Mouse (Mus musculus) CH12.LX (cell line): ENCODE measurements around the gene Gm16253. TPM values are rescaled to one million over a fixed set of nuclear protein-coding genes. Genes with fewer than 3 reads are reported as not detected.
A peak's percentile ranks its signal among the peaks of the same experiment; 100 is the strongest.

Source experiments
- DNase-seq: peaks from one replicate; pipeline ENCODE4 v3.0.0-alpha.2; 2013; ENCODE audit errors: extremely low read depth
- H3K27ac ChIP-seq: 2 replicates; pipeline ENCODE4 v1.5.1; 2012; ENCODE audit warnings: low read depth, mild to moderate bottlenecking, control low read depth, moderate library complexity; ENCODE audit not compliant: insufficient read depth
- H3K27me3 ChIP-seq: replicated peaks from 2 replicates; pipeline ENCODE3; 2012; ENCODE audit warnings: inconsistent platforms
- H3K36me3 ChIP-seq, 2 experiments: replicated peaks in 1 of 2; 2 replicates each; pipeline versions ENCODE3 to v1.6.1; 2012; ENCODE audit warnings: inconsistent platforms in 1 of 2, low read length in 1 of 2, mild to moderate bottlenecking in 1 of 2, mixed read lengths in 1 of 2, moderate library complexity in 1 of 2; ENCODE audit not compliant: control insufficient read depth in 1 of 2, insufficient read depth in 1 of 2
- H3K4me1 ChIP-seq, 2 experiments: 2 replicates each; pipeline ENCODE4 v1.6.1; 2012; ENCODE audit warnings: inconsistent platforms in 1 of 2, moderate library complexity in 1 of 2; ENCODE audit not compliant: insufficient read depth in 2 of 2, control insufficient read depth in 1 of 2
- H3K4me2 ChIP-seq: 2 replicates; pipeline ENCODE4 v1.6.1; 2012; ENCODE audit warnings: low read depth, mild to moderate bottlenecking, control low read depth; ENCODE audit not compliant: poor library complexity, insufficient read depth, severe bottlenecking
- H3K4me3 ChIP-seq, 3 experiments: fragments of 150-350 bp in 1 of 3; sonication (generic) in 1 of 3; replicated peaks in 1 of 3; 2 replicates each; pipeline versions ENCODE3 to v1.5.1; 2011 to 2012; ENCODE audit warnings: low read depth in 2 of 3, low read length in 2 of 3, mild to moderate bottlenecking in 2 of 3, moderate library complexity in 2 of 3, control low read depth in 1 of 3, improper control_type of control experiment in 1 of 3, inconsistent platforms in 1 of 3, mixed read lengths in 1 of 3; ENCODE audit not compliant: poor library complexity in 1 of 3
- H3K79me2 ChIP-seq: replicated peaks from 2 replicates; pipeline ENCODE4 v1.6.1; 2012; ENCODE audit warnings: mild to moderate bottlenecking, moderate library complexity; ENCODE audit not compliant: control insufficient read depth, poor library complexity, insufficient read depth, severe bottlenecking; ENCODE audit errors: extremely low read depth
- H3K9ac ChIP-seq: 2 replicates; pipeline ENCODE4 v1.6.1; 2012; ENCODE audit warnings: low read depth, mild to moderate bottlenecking, control low read depth, moderate library complexity; ENCODE audit not compliant: insufficient read depth
- H3K9me3 ChIP-seq: replicated peaks from 2 replicates; pipeline ENCODE3; 2012; ENCODE audit warnings: low read length, inconsistent platforms, mixed read lengths
- BHLHE40 ChIP-seq: IDR thresholded peaks from 2 replicates; pipeline ENCODE4 v1.6.1; 2011; ENCODE audit warnings: mild to moderate bottlenecking, low read depth, low read length, improper control_type of control experiment
- CHD2 ChIP-seq: IDR thresholded peaks from 2 replicates; pipeline ENCODE4 v1.6.1; 2011; ENCODE audit warnings: low read length, improper control_type of control experiment
- CTCF ChIP-seq, 2 experiments: IDR thresholded peaks in 1 of 2; conservative IDR thresholded peaks in 1 of 2; 2 replicates each; pipeline ENCODE4 v1.5.1; 2011 to 2012; ENCODE audit warnings: low read depth in 2 of 2, low read length in 2 of 2, improper control_type of control experiment in 1 of 2, inconsistent platforms in 1 of 2, mild to moderate bottlenecking in 1 of 2, moderate library complexity in 1 of 2
- E2F4 ChIP-seq: IDR thresholded peaks from 2 replicates; pipeline ENCODE4 v1.6.1; 2011; ENCODE audit warnings: low read depth, low read length, improper control_type of control experiment; ENCODE audit not compliant: insufficient replicate concordance
- ELF1 ChIP-seq: IDR thresholded peaks from 2 replicates; pipeline ENCODE4 v1.6.1; 2014; ENCODE audit warnings: low read depth, mild to moderate bottlenecking, inconsistent platforms, low read length, improper control_type of control experiment
- ETS1 ChIP-seq: conservative IDR thresholded peaks from 2 replicates; pipeline ENCODE4 v1.6.1; 2012; ENCODE audit warnings: low read depth, mild to moderate bottlenecking, inconsistent platforms, low read length, improper control_type of control experiment, moderate library complexity
- GABPA ChIP-seq: IDR thresholded peaks from 2 replicates; pipeline ENCODE4 v1.6.1; 2012; ENCODE audit warnings: low read depth, low read length, improper control_type of control experiment, inconsistent platforms; ENCODE audit not compliant: insufficient replicate concordance
- HCFC1 ChIP-seq: IDR thresholded peaks from 2 replicates; pipeline ENCODE4 v1.6.1; 2012; ENCODE audit warnings: low read depth, mild to moderate bottlenecking, inconsistent platforms, low read length, improper control_type of control experiment
- IRF4 ChIP-seq: IDR thresholded peaks from 2 replicates; pipeline ENCODE4 v1.6.1; 2014; ENCODE audit warnings: low read depth, mild to moderate bottlenecking, inconsistent platforms, low read length, improper control_type of control experiment
- JUND ChIP-seq: conservative IDR thresholded peaks from 2 replicates; pipeline ENCODE4 v1.6.1; 2011; ENCODE audit warnings: low read depth, low read length, improper control_type of control experiment
- KAT2A ChIP-seq: IDR thresholded peaks from 2 replicates; pipeline ENCODE4 v1.6.1; 2012; ENCODE audit warnings: low read length, improper control_type of control experiment, inconsistent platforms; ENCODE audit not compliant: insufficient replicate concordance
- MAX ChIP-seq: IDR thresholded peaks from 2 replicates; pipeline ENCODE4 v1.6.1; 2011; ENCODE audit warnings: low read length, improper control_type of control experiment
- MEF2A ChIP-seq: IDR thresholded peaks from 2 replicates; pipeline ENCODE4 v1.6.1; 2014; ENCODE audit warnings: low read depth, mild to moderate bottlenecking, inconsistent platforms, low read length, improper control_type of control experiment, borderline replicate concordance
- MXI1 ChIP-seq: IDR thresholded peaks from 2 replicates; pipeline ENCODE4 v1.6.1; 2011; ENCODE audit warnings: mild to moderate bottlenecking, low read depth, low read length, improper control_type of control experiment
- MYC ChIP-seq: IDR thresholded peaks from 2 replicates; pipeline ENCODE4 v1.6.1; 2011; ENCODE audit warnings: low read depth, mild to moderate bottlenecking, improper control_type of control experiment, low read length
- NELFE ChIP-seq: IDR thresholded peaks from 2 replicates; pipeline ENCODE4 v1.6.1; 2011; ENCODE audit warnings: low read depth, low read length, improper control_type of control experiment
- NRF1 ChIP-seq: IDR thresholded peaks from 2 replicates; pipeline ENCODE4 v1.6.1; 2014; ENCODE audit warnings: low read depth, mild to moderate bottlenecking, inconsistent platforms, low read length, improper control_type of control experiment, moderate library complexity
- POLR2A ChIP-seq: IDR thresholded peaks from 2 replicates; pipeline ENCODE4 v1.6.1; 2011; ENCODE audit warnings: low read depth, mild to moderate bottlenecking, improper control_type of control experiment, low read length
- POLR2AphosphoS2 ChIP-seq: IDR thresholded peaks from 2 replicates; pipeline ENCODE4 v1.6.1; 2011; ENCODE audit warnings: low read depth, low read length, improper control_type of control experiment
- SIN3A ChIP-seq: IDR thresholded peaks from 2 replicates; pipeline ENCODE4 v1.6.1; 2012; ENCODE audit warnings: low read length, improper control_type of control experiment, inconsistent platforms
- TBP ChIP-seq: conservative IDR thresholded peaks from 2 replicates; pipeline ENCODE4 v1.6.1; 2011; ENCODE audit warnings: low read depth, low read length, improper control_type of control experiment
- TCF12 ChIP-seq: IDR thresholded peaks from 2 replicates; pipeline ENCODE4 v1.6.1; 2014; ENCODE audit warnings: low read depth, mild to moderate bottlenecking, inconsistent platforms, low read length, improper control_type of control experiment
- UBTF ChIP-seq: IDR thresholded peaks from 2 replicates; pipeline ENCODE4 v1.6.1; 2012; ENCODE audit warnings: low read depth, mild to moderate bottlenecking, inconsistent platforms, low read length, improper control_type of control experiment, moderate library complexity
- ZC3H11A ChIP-seq: IDR thresholded peaks from 2 replicates; pipeline ENCODE4 v1.6.1; 2012; ENCODE audit warnings: low read depth, mild to moderate bottlenecking, inconsistent platforms, low read length, improper control_type of control experiment
- ZKSCAN1 ChIP-seq: IDR thresholded peaks from 2 replicates; pipeline ENCODE4 v1.6.1; 2012; ENCODE audit warnings: low read depth, inconsistent platforms, low read length, improper control_type of control experiment, borderline replicate concordance
- ZMIZ1 ChIP-seq: IDR thresholded peaks from 2 replicates; pipeline ENCODE4 v1.6.1; 2012; ENCODE audit warnings: low read depth, mild to moderate bottlenecking, inconsistent platforms, low read length, improper control_type of control experiment
- ZNF384 ChIP-seq: IDR thresholded peaks from 2 replicates; pipeline ENCODE4 v1.6.1; 2012; ENCODE audit warnings: low read depth, low read length, improper control_type of control experiment, inconsistent platforms
- dilution Hi-C: fragments of 300-500 bp; cut with MboI; formaldehyde crosslinking; loops from 2 replicates; pipeline ENCODE4 v1.14.3; 2020; ENCODE audit warnings: low sequenced_read_pairs; ENCODE audit not compliant: extremely low pct_unique_long_range_greater_than_20kb, extremely low pct_ligation_motif_present
- in situ Hi-C: fragments of 300-500 bp; cut with MboI; formaldehyde crosslinking; loops from 3 replicates; pipeline ENCODE4 v1.14.3; 2019; ENCODE audit warnings: low sequenced_read_pairs, low pct_ligation_motif_present, low pct_unique_long_range_greater_than_20kb, mixed read lengths
- polyA plus RNA-seq: library from polyadenylated mRNA; unstranded; fragments of >175 nt; gene quantifications from 2 replicates; pipeline ENCODE4 v1.2.1, GENCODE M21; 2012; ENCODE audit warnings: low read depth; ENCODE audit not compliant: insufficient read length
- total RNA-seq, 2 experiments: library from RNA; depleted of rRNA; stranded (reverse); fragments of 300-350 nt in 1 of 2; fragments of >200 nt in 1 of 2; gene quantifications; 2 replicates each; pipeline ENCODE4 v1.2.3; 2012 to 2014

Gm16253 gene
- total and polyA plus RNA-seq, 3 experiments, result 0.46 to 0.72 TPM; not detected in 1

DNA sequence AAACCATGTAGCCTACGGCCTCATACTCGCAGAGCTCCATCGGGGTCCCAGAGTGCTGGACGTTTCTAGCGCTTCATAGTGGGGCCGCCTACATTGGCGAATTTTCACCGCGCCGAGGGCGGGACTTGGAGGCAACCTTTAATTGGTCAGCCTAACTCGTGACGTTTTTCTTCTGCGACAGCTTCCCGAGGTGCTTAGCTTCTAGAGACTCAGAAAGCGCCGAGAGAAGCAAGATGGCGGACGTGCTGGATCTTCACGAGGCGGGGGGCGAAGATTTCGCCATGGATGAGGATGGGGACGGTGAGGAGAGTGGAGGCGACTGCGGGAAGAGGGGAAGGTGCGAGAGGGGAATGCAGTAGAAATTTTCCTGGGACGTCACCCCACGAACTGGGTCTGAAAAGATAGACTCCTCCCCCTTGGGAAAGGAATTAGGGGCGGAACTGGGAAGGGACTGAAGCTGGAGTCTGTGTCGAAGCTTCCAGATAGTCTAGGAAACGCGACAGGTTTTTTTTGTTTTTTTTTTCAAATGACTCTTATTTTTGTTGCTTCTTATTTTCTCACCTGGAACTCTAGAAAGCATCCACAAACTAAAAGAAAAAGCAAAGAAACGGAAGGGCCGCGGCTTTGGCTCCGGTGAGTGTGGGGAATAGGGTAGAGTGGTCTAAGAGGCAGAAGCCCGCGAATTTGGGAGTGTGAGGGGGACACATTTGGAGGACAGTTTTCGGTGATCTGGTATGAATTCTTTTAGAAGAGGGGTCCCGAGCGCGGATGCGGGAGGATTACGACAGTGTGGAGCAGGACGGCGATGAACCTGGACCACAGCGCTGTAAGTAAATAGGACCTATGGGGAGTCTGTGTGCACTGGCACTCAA, 53.2 kb downstream of the Gm16253 start, which contains the start of gene Rbm8a:
Gene Rbm8a, plus strand, starts transcription at position 205 of the 872 bp plus-strand sequence.
- Histone ChIP-seq H3K9ac (peak within 1 kb of the TSS; percentile 92), H3K4me3 (peak within 1 kb of the TSS; percentile 77 to 88 (median 78)), H3K79me2 (peaks cover 16% of the 10 kb centered on the region), H3K27ac (peak within 1 kb of the TSS; percentile 29; the same call in 1 of the 2 replicates), H3K4me2 (peak within 1 kb of the TSS; percentile 98), H3K9me3 (no peaks in the 10 kb centered on the region), H3K27me3 (no peaks in the 10 kb centered on the region), H3K4me1 (peaks cover 0 to 26% of the 10 kb centered on the region in 2 experiments; a peak in 2 of 4 replicates), H3K36me3 (peaks cover 15 to 36% of the 10 kb centered on the region in 2 experiments)
- dilution Hi-C loops (no loop called here), in situ Hi-C loops (loop anchor here (5.0 kb wide), 1 partner anchor 38 kb away; the partner anchor contains the start of gene Polr3gl)
- peak; percentile 78; the same call in 1 of the 2 replicates for TF ChIP-seq MEF2A
- no peak for TF ChIP-seq UBTF
- peak; percentile 91; the same call in 1 of the 2 replicates for TF ChIP-seq E2F4
- TF ChIP-seq MAX, result peak; percentile 65
- peak; percentile 94 for TF ChIP-seq NELFE
- peak; percentile 94 for TF ChIP-seq SIN3A
- peak; percentile 93 for TF ChIP-seq HCFC1
- TF ChIP-seq ZNF384, result no peak
- peak; percentile 82 for TF ChIP-seq MXI1
- peak; percentile 58; the same call in 1 of the 2 replicates for TF ChIP-seq IRF4
- TF ChIP-seq CHD2, result peak; percentile 85
- TF ChIP-seq ELF1, result peak; percentile 67
- peak; percentile 87 for TF ChIP-seq MYC
- peak; percentile 90 for TF ChIP-seq ZMIZ1
- no peak for TF ChIP-seq JUND
- no peak for TF ChIP-seq ZC3H11A
- TF ChIP-seq POLR2AphosphoS2, result peak; percentile 89
- peak; percentile 88; the same call in 1 of the 2 replicates for TF ChIP-seq KAT2A
- TF ChIP-seq ETS1, result peak; percentile 31; the same call in 1 of the 2 replicates
- TF ChIP-seq TCF12, result peak; percentile 96
- TF ChIP-seq GABPA, result peak; percentile 11; the same call in 1 of the 2 replicates
- no peak for TF ChIP-seq ZKSCAN1
- no peak for TF ChIP-seq BHLHE40
- TF ChIP-seq POLR2A, result peak; percentile 93
- TF ChIP-seq NRF1, result peak; percentile 66
- peak; percentile 89 for TF ChIP-seq TBP
- TF ChIP-seq CTCF (conservative IDR thresholded peaks at IDR 0.05 in 1 of 2, IDR thresholded peaks at IDR 0.05 in 1 of 2; ENCODE audit: low read depth in 2 of 2, low read length in 2 of 2), result no peak
- peak; percentile 99 for DNase-seq

Other genes starting within 250 kb of the Gm16253 start
- gene BC107364, start 124.7 kb upstream of the Gm16253 start, total RNA-seq (2012; rRNA removed), result 0.13 TPM in 1 of 2 replicates, not detected in the other
- gene BC107364, start 124.7 kb upstream of the Gm16253 start, total RNA-seq (2014; rRNA removed), result not detected in 2 replicates
- gene BC107364, start 124.7 kb upstream of the Gm16253 start, polyA plus RNA-seq, result not detected in 2 replicates
- gene Hfe2, start 51.8 kb upstream of the Gm16253 start, total RNA-seq (2012; rRNA removed), result not detected in 2 replicates
- not detected in 2 replicates for gene Hfe2, start 51.8 kb upstream of the Gm16253 start, total RNA-seq (2014; rRNA removed)
- not detected in 2 replicates for gene Hfe2, start 51.8 kb upstream of the Gm16253 start, polyA plus RNA-seq
- gene Txnip, start 19.0 kb upstream of the Gm16253 start, total RNA-seq (2012; rRNA removed), result 52.5 and 76.7 TPM in 2 replicates
- 184 and 220 TPM in 2 replicates for gene Txnip, start 19.0 kb upstream of the Gm16253 start, total RNA-seq (2014; rRNA removed)
- 39.2 and 41.8 TPM in 2 replicates for gene Txnip, start 19.0 kb upstream of the Gm16253 start, polyA plus RNA-seq
- 10.4 and 13.7 TPM in 2 replicates for gene Polr3gl, start 17.2 kb downstream of the Gm16253 start, total RNA-seq (2012; rRNA removed)
- 15.7 and 16.6 TPM in 2 replicates for gene Polr3gl, start 17.2 kb downstream of the Gm16253 start, total RNA-seq (2014; rRNA removed)
- 18.8 and 28.4 TPM in 2 replicates for gene Polr3gl, start 17.2 kb downstream of the Gm16253 start, polyA plus RNA-seq
- 0.04 TPM in 2 replicates for gene Ankrd34a, start 19.7 kb downstream of the Gm16253 start, total RNA-seq (2012; rRNA removed)
- gene Ankrd34a, start 19.7 kb downstream of the Gm16253 start, total RNA-seq (2014; rRNA removed), result not detected in 2 replicates
- gene Ankrd34a, start 19.7 kb downstream of the Gm16253 start, polyA plus RNA-seq, result 0.11 TPM in 1 of 2 replicates, not detected in the other
- gene Lix1l, start 24.2 kb downstream of the Gm16253 start, total RNA-seq (2012; rRNA removed), result 2.9 and 4.5 TPM in 2 replicates
- gene Lix1l, start 24.2 kb downstream of the Gm16253 start, total RNA-seq (2014; rRNA removed), result 3.7 and 4.6 TPM in 2 replicates
- 4.0 and 4.7 TPM in 2 replicates for gene Lix1l, start 24.2 kb downstream of the Gm16253 start, polyA plus RNA-seq
- gene Rbm8a, start 52.9 kb downstream of the Gm16253 start, total RNA-seq (2012; rRNA removed), result 80.3 and 114 TPM in 2 replicates
- 50.2 and 59.7 TPM in 2 replicates for gene Rbm8a, start 52.9 kb downstream of the Gm16253 start, total RNA-seq (2014; rRNA removed)
- 187 and 377 TPM in 2 replicates for gene Rbm8a, start 52.9 kb downstream of the Gm16253 start, polyA plus RNA-seq
- 23.4 and 23.9 TPM in 2 replicates for gene Pex11b, start 58.4 kb downstream of the Gm16253 start, total RNA-seq (2012; rRNA removed)
- 26.3 and 33.1 TPM in 2 replicates for gene Pex11b, start 58.4 kb downstream of the Gm16253 start, total RNA-seq (2014; rRNA removed)
- 23.2 and 27.9 TPM in 2 replicates for gene Pex11b, start 58.4 kb downstream of the Gm16253 start, polyA plus RNA-seq
- gene Gm42957, start 58.5 kb downstream of the Gm16253 start, total RNA-seq (2012; rRNA removed), result 0.08 and 0.13 TPM in 2 replicates
- gene Gm42957, start 58.5 kb downstream of the Gm16253 start, total RNA-seq (2014; rRNA removed), result not detected in 2 replicates
- 0.11 TPM in 1 of 2 replicates, not detected in the other for gene Gm42957, start 58.5 kb downstream of the Gm16253 start, polyA plus RNA-seq
- 0.80 and 1.2 TPM in 2 replicates for gene Itga10, start 68.6 kb downstream of the Gm16253 start, total RNA-seq (2012; rRNA removed)
- gene Itga10, start 68.6 kb downstream of the Gm16253 start, total RNA-seq (2014; rRNA removed), result 0.36 and 0.46 TPM in 2 replicates
- gene Itga10, start 68.6 kb downstream of the Gm16253 start, polyA plus RNA-seq, result 1.0 and 1.2 TPM in 2 replicates
- 6.5 and 11.2 TPM in 2 replicates for gene Ankrd35, start 93.1 kb downstream of the Gm16253 start, total RNA-seq (2012; rRNA removed)
- 0.51 and 0.78 TPM in 2 replicates for gene Ankrd35, start 93.1 kb downstream of the Gm16253 start, total RNA-seq (2014; rRNA removed)
- gene Ankrd35, start 93.1 kb downstream of the Gm16253 start, polyA plus RNA-seq, result 1.9 and 2.5 TPM in 2 replicates
- 10.2 and 13.1 TPM in 2 replicates for gene Pias3, start 119.4 kb downstream of the Gm16253 start, total RNA-seq (2012; rRNA removed)
- gene Pias3, start 119.4 kb downstream of the Gm16253 start, total RNA-seq (2014; rRNA removed), result 5.9 and 6.3 TPM in 2 replicates
- gene Pias3, start 119.4 kb downstream of the Gm16253 start, polyA plus RNA-seq, result 20.2 and 21.4 TPM in 2 replicates
- 0.84 and 1.0 TPM in 2 replicates for gene Nudt17, start 131.6 kb downstream of the Gm16253 start, total RNA-seq (2012; rRNA removed)
- gene Nudt17, start 131.6 kb downstream of the Gm16253 start, total RNA-seq (2014; rRNA removed), result 0.21 and 0.39 TPM in 2 replicates
- 1.1 and 1.9 TPM in 2 replicates for gene Nudt17, start 131.6 kb downstream of the Gm16253 start, polyA plus RNA-seq
- gene Polr3c, start 150.6 kb downstream of the Gm16253 start, total RNA-seq (2012; rRNA removed), result 31.6 and 34.5 TPM in 2 replicates
- gene Polr3c, start 150.6 kb downstream of the Gm16253 start, total RNA-seq (2014; rRNA removed), result 14.6 and 18.1 TPM in 2 replicates
- gene Polr3c, start 150.6 kb downstream of the Gm16253 start, polyA plus RNA-seq, result 78.3 and 79.5 TPM in 2 replicates
- gene Rnf115, start 150.7 kb downstream of the Gm16253 start, total RNA-seq (2012; rRNA removed), result 25.8 and 28.5 TPM in 2 replicates
- 79.3 and 83.5 TPM in 2 replicates for gene Rnf115, start 150.7 kb downstream of the Gm16253 start, total RNA-seq (2014; rRNA removed)
- gene Rnf115, start 150.7 kb downstream of the Gm16253 start, polyA plus RNA-seq, result 61.1 and 64.7 TPM in 2 replicates